Mouse (Mus musculus): ENCODE measurements around the gene Dohh. TPM values are rescaled to one million over a fixed set of nuclear protein-coding genes. Genes with fewer than 3 reads are reported as not detected.
A peak's percentile ranks its signal among the peaks of the same experiment; 100 is the strongest.

The Dohh gene
- total and polyA plus RNA-seq, 2 experiments from 2014 or later = 95.8 to 132 TPM

DNA sequence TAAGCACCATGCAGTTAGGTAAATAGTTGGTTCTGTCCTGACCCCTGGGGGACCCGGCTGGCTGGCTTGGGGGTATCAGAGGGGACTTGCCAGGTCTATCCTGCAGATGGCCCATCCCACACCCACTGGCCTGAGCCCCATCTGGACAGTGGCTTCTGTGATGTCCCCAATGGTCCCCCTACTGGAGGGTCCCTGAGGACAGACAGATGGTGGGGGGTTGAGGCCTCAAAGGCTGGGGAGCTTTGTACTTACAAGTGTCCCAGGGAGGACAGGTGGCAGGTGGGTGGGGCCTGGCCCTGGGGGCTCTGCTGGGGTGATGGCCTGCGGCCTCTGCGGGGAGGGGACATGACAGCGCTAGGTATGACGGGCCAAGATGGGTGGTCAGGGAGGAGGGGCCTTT lies 15.1 kb downstream of the Dohh start:
- TF ChIP-seq CTCF (IDR thresholded peaks at IDR 0.05) = no peak
- no peak for DNase-seq (ENCODE audit: low spot score)
- H3K4me3 ChIP-seq (ENCODE audit: low read depth, low read length) = no peak overlapping the region
- H3K4me1 ChIP-seq (ENCODE audit: insufficient read depth, low read length) = no peaks in the 10 kb centered on the region
- ATAC-seq (ENCODE audit: low FRiP score) = no peak
- H3K9ac ChIP-seq (replicated peaks; ENCODE audit: low read length, poor library complexity, severe bottlenecking) = no peak overlapping the region
- no peaks in the 10 kb centered on the region for H3K9me3 ChIP-seq (ENCODE audit: low read length)
- H3K27ac ChIP-seq (ENCODE audit: low read depth, low read length) = no peak overlapping the region; the same call in 1 of the 2 replicates
- no peaks in the 10 kb centered on the region for H3K27me3 ChIP-seq (ENCODE audit: insufficient read depth, low read length)
- WGBS = 57% methylated on average over 4 of the region's 5 CpGs
- H3K36me3 ChIP-seq (ENCODE audit: insufficient read depth, low read length) = peaks cover 27% of the 10 kb centered on the region
- no peak overlapping the region for H3K4me2 ChIP-seq (ENCODE audit: low read depth, low read length, poor library complexity, severe bottlenecking)

DNA sequence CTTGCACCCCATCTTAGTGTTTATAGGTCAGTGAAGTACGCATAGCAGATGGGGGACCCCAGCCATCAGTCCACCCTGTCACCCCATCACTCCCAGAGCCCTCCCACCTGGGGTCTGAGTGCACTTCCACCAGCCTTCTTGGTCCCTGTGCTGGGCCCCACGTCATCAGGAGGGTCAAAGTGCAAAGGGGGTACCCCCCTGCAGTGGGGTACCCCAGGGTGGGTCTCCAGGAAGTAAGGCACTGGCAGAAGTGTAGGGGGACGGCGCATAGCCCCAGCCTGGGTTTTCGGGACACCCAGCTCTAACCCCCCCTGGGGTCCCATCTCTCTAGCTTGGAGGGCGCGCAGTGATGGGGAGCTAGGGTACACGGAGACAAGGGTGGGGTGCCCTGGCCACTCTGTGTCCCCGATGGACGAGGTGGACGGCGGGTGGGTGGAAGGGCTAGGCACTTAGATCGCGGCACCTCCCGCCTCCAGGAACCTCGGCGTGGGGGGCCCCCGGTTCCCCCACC lies 15.6 kb downstream of the Dohh start:
- Histone ChIP-seq H3K4me3 (ENCODE audit: low read depth, low read length) (no peak overlapping the region), H3K27me3 (ENCODE audit: insufficient read depth, low read length) (no peaks in the 10 kb centered on the region), H3K4me2 (ENCODE audit: low read depth, low read length, poor library complexity, severe bottlenecking) (0 out of 2 replicates have a peak overlapping the region, but pooled peaks have one; percentile 15), H3K27ac (ENCODE audit: low read depth, low read length) (no peak overlapping the region), H3K9ac (replicated peaks; ENCODE audit: low read length, poor library complexity, severe bottlenecking) (no peak overlapping the region), H3K4me1 (ENCODE audit: insufficient read depth, low read length) (no peaks in the 10 kb centered on the region), H3K36me3 (ENCODE audit: insufficient read depth, low read length) (peaks cover 33% of the 10 kb centered on the region), H3K9me3 (ENCODE audit: low read length) (no peaks in the 10 kb centered on the region)
- WGBS = 79% methylated on average over 18 of the region's 18 CpGs
- DNase-seq (ENCODE audit: low spot score) (no peak), ATAC-seq (ENCODE audit: low FRiP score) (no peak)
- TF ChIP-seq CTCF (IDR thresholded peaks at IDR 0.05) = no peak

DNA sequence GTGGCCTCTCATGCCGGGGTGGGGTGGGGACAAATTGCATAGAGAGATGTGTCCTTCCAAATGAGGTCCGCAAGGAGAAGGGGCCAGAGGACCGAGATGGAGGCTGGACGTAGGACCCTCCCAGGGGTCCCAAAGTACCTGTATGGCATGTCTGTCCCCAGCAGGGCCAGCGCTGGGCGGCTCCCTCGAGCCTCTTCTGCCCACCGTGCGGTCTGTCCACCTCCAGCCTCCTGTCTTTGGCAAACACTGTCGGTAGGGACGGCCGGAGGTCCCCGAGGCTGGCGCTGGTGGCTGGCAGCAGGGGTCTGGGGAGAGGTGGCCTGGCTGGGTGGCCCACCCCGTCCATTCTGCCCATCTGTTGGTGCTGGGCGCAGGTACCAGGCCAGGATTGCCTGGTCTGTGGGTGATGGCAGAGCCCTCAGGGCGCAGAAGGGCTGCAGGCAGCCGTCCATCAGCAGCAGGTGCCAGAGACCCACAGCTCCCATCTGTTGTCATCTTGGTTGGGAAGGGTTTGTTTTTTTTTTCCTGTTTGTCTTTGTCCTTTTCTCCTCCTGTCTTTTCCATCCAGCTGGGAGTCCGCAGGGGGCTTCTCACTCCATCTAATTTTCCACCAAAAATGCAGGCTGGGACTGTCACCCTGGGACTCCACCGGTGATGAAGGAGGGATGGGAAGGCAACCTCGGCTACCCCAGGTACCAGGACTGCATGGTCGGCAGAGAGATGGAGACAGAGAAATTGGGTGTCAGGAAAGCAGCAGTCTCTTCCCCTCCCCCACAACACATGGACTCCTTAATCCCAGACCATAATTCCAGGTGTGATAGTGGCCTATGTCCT lies 16.4 kb downstream of the Dohh start:
- no peak overlapping the region for H3K9ac ChIP-seq (replicated peaks; ENCODE audit: low read length, poor library complexity, severe bottlenecking)

DNA sequence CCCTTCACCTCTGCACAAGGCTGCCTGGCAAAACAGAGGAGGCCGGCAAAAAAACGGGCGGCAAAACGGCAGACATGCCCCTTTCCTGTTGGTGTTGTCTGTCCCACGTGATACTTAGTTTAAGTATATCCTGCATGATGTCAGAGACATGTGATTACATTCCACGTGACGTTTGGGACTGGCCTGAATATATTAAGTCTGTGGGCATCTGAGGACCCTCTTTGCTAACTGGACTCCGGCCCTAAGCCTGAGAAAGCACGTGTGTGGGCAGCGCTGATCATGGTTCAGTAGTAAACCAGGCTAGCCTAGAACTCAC lies 16.9 kb downstream of the Dohh start:
- no peaks in the 10 kb centered on the region for H3K9me3 ChIP-seq (ENCODE audit: low read length)
- ATAC-seq (ENCODE audit: low FRiP score) = peak; percentile 4; the same call in 1 of the 2 replicates
- 37% methylated on average over 10 of the region's 10 CpGs for whole genome bisulfite sequencing
- H3K4me3 ChIP-seq (ENCODE audit: low read depth, low read length) = no peak overlapping the region
- H3K27ac ChIP-seq (ENCODE audit: low read depth, low read length) = no peak overlapping the region; the same call in 1 of the 2 replicates
- no peak for TF ChIP-seq CTCF (IDR thresholded peaks at IDR 0.05)
- H3K4me1 ChIP-seq (ENCODE audit: insufficient read depth, low read length) = no peaks in the 10 kb centered on the region
- H3K36me3 ChIP-seq (ENCODE audit: insufficient read depth, low read length) = peaks cover 43% of the 10 kb centered on the region
- H3K4me2 ChIP-seq (ENCODE audit: low read depth, low read length, poor library complexity, severe bottlenecking) = no peak overlapping the region
- no peaks in the 10 kb centered on the region for H3K27me3 ChIP-seq (ENCODE audit: insufficient read depth, low read length)
- DNase-seq (ENCODE audit: low spot score) = no peak
- H3K9ac ChIP-seq (replicated peaks; ENCODE audit: low read length, poor library complexity, severe bottlenecking) = no peak overlapping the region

More for the DNA sequence above, 16.4 kb downstream of the Dohh start:
- Histone ChIP-seq H3K4me2 (ENCODE audit: low read depth, low read length, poor library complexity, severe bottlenecking) (peak overlapping the region; percentile 15; the same call in 1 of the 2 replicates), H3K9me3 (ENCODE audit: low read length) (no peaks in the 10 kb centered on the region), H3K36me3 (ENCODE audit: insufficient read depth, low read length) (peaks cover 37% of the 10 kb centered on the region), H3K27ac (ENCODE audit: low read depth, low read length) (no peak overlapping the region), H3K27me3 (ENCODE audit: insufficient read depth, low read length) (no peaks in the 10 kb centered on the region), H3K4me1 (ENCODE audit: insufficient read depth, low read length) (no peaks in the 10 kb centered on the region), H3K4me3 (ENCODE audit: low read depth, low read length) (no peak overlapping the region)
- DNase-seq (ENCODE audit: low spot score) (peak; percentile 59), ATAC-seq (ENCODE audit: low FRiP score) (no peak)
- WGBS = 54% methylated on average over 22 of the region's 22 CpGs
- TF ChIP-seq CTCF (IDR thresholded peaks at IDR 0.05) = no peak

DNA sequence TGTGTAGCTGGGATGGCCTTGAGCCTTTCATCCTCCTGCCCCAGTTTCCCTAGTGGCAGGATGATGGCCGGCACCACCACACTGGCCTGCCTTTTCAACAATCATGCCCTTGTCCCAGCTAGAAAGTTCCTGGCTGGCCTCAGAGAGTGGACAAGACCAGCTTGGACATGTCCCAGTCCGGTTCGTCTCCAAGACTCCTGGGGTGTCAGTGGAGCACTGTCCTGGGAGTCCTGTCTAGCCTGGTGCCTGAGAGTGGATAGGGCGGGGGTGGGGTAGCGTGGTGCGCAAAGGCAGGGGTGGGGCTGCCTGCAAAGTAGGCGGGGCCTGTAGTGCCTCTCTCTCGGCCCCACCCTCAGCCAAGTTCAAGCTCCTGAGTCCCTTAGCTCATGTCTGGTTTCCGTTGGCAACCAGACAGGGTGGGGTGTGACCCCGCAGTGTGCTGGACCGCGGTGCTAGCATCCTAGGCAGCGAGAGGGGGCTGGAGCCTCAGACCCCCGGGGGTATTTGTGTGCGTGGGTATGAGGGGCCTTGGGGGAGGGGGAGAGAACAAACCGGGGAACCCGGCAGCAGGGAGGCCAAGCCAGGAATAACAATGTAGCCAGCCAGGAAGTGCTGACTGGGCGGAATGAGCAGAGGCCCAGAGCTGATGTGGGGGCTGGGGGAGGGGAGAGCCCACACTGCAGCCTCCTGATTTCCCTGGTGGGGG lies 17.4 kb downstream of the Dohh start:
- 10% methylated on average over 18 of the region's 18 CpGs for WGBS
- peak; percentile 29; the same call in 1 of the 2 replicates for ATAC-seq (ENCODE audit: low FRiP score)
- Histone ChIP-seq H3K36me3 (ENCODE audit: insufficient read depth, low read length) (peaks cover 48% of the 10 kb centered on the region), H3K9ac (replicated peaks; ENCODE audit: low read length, poor library complexity, severe bottlenecking) (no peak overlapping the region), H3K4me2 (ENCODE audit: low read depth, low read length, poor library complexity, severe bottlenecking) (0 out of 2 replicates have a peak overlapping the region, but pooled peaks have one; percentile 2), H3K27me3 (ENCODE audit: insufficient read depth, low read length) (no peaks in the 10 kb centered on the region), H3K9me3 (ENCODE audit: low read length) (no peaks in the 10 kb centered on the region), H3K27ac (ENCODE audit: low read depth, low read length) (peak overlapping the region; percentile 47; the same call in 1 of the 2 replicates), H3K4me1 (ENCODE audit: insufficient read depth, low read length) (no peaks in the 10 kb centered on the region), H3K4me3 (ENCODE audit: low read depth, low read length) (no peak overlapping the region)
- TF ChIP-seq CTCF (IDR thresholded peaks at IDR 0.05) = no peak
- DNase-seq (ENCODE audit: low spot score) = peak; percentile 65

Measured in midbrain, postnatal 0 days (tissue).